Mouse (Mus musculus) heart, embryonic 13.5 days (tissue): ENCODE data around the gene St3gal3. TPM values are rescaled to one million over a fixed set of nuclear protein-coding genes. Genes with fewer than 3 reads are reported as not detected.
A peak's percentile ranks its signal among the peaks of the same experiment; 100 is the strongest.

ENCODE experiments used
- ATAC-seq: fragments of 200-750 bp; cut with Nextera tagmentation; 2 replicates; pipeline ENCODE4 v1.8.0; 2017; ENCODE audit warnings: moderate TSS enrichment; ENCODE audit not compliant: insufficient number of reproducible peaks, low FRiP score, low TSS enrichment; ENCODE audit errors: extremely low read depth
- H3K27ac ChIP-seq: fragments of 300-500 bp; sonication (generic); replicated peaks from 2 replicates; pipeline ENCODE4 v1.5.1; 2015; ENCODE audit warnings: moderate library complexity, mild to moderate bottlenecking, inconsistent platforms
- H3K27me3 ChIP-seq: fragments of 300-500 bp; sonication (generic); replicated peaks from 2 replicates; pipeline ENCODE4 v1.6.1; 2015; ENCODE audit warnings: mild to moderate bottlenecking, inconsistent platforms
- H3K36me3 ChIP-seq: fragments of 300-500 bp; sonication (generic); 2 replicates; pipeline ENCODE4 v1.6.1; 2015; ENCODE audit warnings: mild to moderate bottlenecking, inconsistent platforms
- H3K4me1 ChIP-seq: fragments of 300-500 bp; sonication (generic); 2 replicates; pipeline ENCODE4 v1.6.1; 2015; ENCODE audit warnings: inconsistent platforms
- H3K4me2 ChIP-seq: fragments of 300-500 bp; sonication (generic); 2 replicates; pipeline ENCODE4 v1.6.1; 2015; ENCODE audit warnings: inconsistent platforms, mild to moderate bottlenecking, moderate library complexity
- H3K4me3 ChIP-seq: fragments of 300-500 bp; sonication (generic); 2 replicates; pipeline ENCODE4 v1.5.1; 2015; ENCODE audit warnings: moderate library complexity, mild to moderate bottlenecking, inconsistent platforms
- H3K9ac ChIP-seq: fragments of 300-500 bp; sonication (generic); 2 replicates; pipeline ENCODE4 v1.6.1; 2015; ENCODE audit warnings: inconsistent platforms, mild to moderate bottlenecking, moderate library complexity
- H3K9me3 ChIP-seq: fragments of 300-500 bp; sonication (generic); 2 replicates; pipeline ENCODE4 v1.6.1; 2016; ENCODE audit warnings: inconsistent platforms
- WGBS: fragments of 180-500 bp; shearing (Covaris S2); methylation state at CpG from one replicate; pipeline ENCODE4 v1.1.7; 2015; ENCODE audit warnings: mixed read lengths; 5-methylcytosine and 5-hydroxymethylcytosine counted together
- polyA plus RNA-seq: library from polyadenylated mRNA; unstranded; fragments of >200 nt; fragmentation: Nextera tagmentation; extraction: Ambion mirVana; gene quantifications from 2 replicates; pipeline ENCODE4 v1.2.1, GENCODE M21; 2015

The St3gal3 gene
- 7.0 and 8.0 TPM in 2 replicates for polyA plus RNA-seq

DNA sequence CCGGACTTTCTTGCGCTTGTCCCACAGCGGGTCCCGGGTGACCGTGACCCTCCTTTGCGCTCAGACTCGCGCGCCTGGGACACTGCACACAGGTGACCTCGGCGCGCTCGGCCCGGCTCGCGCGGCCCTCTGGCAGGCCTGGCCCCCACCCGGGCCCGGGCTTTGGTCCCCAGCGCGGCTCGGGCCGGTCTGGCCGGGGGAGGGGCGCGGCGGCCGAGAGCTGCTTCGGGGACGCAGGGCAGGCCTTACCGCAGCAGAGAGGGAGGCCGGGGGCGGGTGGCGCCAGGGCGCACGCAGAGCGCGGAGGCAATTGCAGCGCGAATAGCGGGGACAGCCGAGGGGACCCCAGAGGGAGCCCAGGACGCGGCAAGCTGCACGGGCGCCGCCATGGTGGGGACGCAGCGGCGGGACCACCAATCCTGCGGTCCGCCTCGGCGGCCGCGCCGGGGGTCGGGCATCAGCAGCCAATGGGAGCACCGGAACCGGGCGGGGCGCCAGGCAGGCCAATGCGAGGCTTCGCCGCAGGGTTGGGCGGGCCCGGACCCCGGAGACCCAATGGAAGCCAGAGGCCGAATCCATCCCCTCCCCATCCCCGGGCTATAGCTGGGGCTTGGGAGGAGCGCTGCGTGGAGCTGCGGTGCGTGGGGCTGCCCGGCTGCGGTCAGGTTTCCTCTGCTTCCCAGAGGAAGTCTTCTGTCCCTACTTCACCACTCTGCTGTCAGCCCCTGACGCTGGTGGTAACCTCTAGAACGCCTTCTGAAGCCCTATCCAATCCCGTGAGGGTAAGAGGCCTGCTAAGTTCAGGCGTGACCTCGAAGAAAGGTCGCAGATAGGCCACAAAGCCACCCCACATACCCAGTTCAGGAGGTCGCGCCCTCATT is at the start of gene St3gal3:
Gene St3gal3 (minus strand): TSS at position 430 of the 881 bp plus-strand sequence.
- peak within 1 kb of the TSS; percentile 82 for H3K4me2 ChIP-seq
- peak within 1 kb of the TSS; percentile 97 for H3K4me3 ChIP-seq
- H3K9me3 ChIP-seq, result no peaks in the 10 kb centered on the region
- H3K9ac ChIP-seq, result peak within 1 kb of the TSS; percentile 94
- peaks cover 37% of the 10 kb centered on the region for H3K36me3 ChIP-seq
- peaks cover 20% of the 10 kb centered on the region for H3K4me1 ChIP-seq
- peak within 1 kb of the TSS; percentile 80 for H3K27ac ChIP-seq
- H3K27me3 ChIP-seq, result no peaks in the 10 kb centered on the region
- peak; percentile 93 for ATAC-seq
- under 1% methylated on average over 70 of the region's 84 CpGs for WGBS

DNA sequence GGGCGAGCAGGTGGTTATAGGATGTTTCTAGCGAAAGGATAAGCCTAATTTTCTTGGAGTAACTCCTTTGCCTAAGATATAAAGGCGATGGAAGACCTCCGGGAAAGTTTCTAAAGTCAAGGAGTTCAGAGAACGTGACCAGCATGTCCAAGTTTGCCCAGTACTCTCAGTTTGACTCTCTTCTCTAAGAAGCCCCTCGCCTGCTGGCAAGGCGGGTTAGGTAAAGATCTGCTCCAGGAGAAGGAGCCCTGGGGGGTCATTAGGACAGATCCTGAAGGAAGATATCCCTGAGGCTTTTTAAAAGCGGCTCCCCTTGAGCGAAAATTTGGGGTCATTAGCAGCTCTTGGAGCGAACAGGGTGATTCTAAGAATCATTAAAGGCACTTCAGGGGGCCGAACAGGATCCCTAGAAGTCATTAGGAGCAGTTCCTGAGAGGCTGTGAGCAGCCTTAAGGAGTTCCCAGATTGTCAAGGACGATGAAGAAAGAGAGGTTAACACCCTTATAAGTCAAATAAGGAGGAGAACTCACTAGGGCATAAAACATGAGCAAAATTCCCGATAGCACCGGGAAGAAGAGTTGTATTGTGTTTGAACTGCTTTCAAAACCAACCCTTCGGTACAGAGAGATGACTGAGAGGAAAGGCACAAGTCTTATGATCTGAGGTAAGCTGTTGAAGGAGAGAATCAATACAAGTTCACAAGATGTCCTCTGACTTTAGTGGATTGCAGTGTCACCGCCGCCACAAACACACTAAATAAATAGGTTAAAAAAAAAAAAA is 45.8 kb upstream of the St3gal3 start:
- H3K9ac ChIP-seq, result peak overlapping the region; percentile 84
- H3K36me3 ChIP-seq, result peaks cover 20% of the 10 kb centered on the region
- peaks cover 18% of the 10 kb centered on the region for H3K4me1 ChIP-seq
- whole genome bisulfite sequencing, result 14% methylated on average over 17 of the region's 17 CpGs
- ATAC-seq, result no peak
- no peaks in the 10 kb centered on the region for H3K27me3 ChIP-seq
- peak overlapping the region; percentile 77 for H3K4me3 ChIP-seq
- peak overlapping the region; percentile 96 for H3K27ac ChIP-seq
- peak overlapping the region; percentile 86 for H3K4me2 ChIP-seq
- H3K9me3 ChIP-seq, result no peaks in the 10 kb centered on the region

GRCm38 (mm10) chr4:118179467-118180300 is 45.0 kb upstream of the St3gal3 start, which contains the start of gene Kdm4a:
Gene Kdm4a, minus strand, starts transcription at chr4:118180043.
- H3K4me2 ChIP-seq, result peak within 1 kb of the TSS; percentile 86
- under 1% methylated on average over 38 of the region's 38 CpGs for WGBS
- peaks cover 28% of the 10 kb centered on the region for H3K36me3 ChIP-seq
- H3K27ac ChIP-seq, result peak within 1 kb of the TSS; percentile 96
- no peaks in the 10 kb centered on the region for H3K9me3 ChIP-seq
- H3K9ac ChIP-seq, result peak within 1 kb of the TSS; percentile 90
- no peaks in the 10 kb centered on the region for H3K27me3 ChIP-seq
- peak within 1 kb of the TSS; percentile 77 for H3K4me3 ChIP-seq
- peaks cover 18% of the 10 kb centered on the region for H3K4me1 ChIP-seq
- peak; percentile 98 for ATAC-seq

GRCm38 (mm10) chr4:118178952-118179466 is 44.3 kb upstream of the St3gal3 start:
- peak overlapping the region; percentile 77 for H3K4me3 ChIP-seq
- H3K4me2 ChIP-seq, result peak overlapping the region; percentile 86
- no peaks in the 10 kb centered on the region for H3K9me3 ChIP-seq
- 2% methylated on average over 12 of the region's 12 CpGs for WGBS
- H3K36me3 ChIP-seq, result peaks cover 35% of the 10 kb centered on the region
- H3K27ac ChIP-seq, result peak overlapping the region; percentile 96
- no peaks in the 10 kb centered on the region for H3K27me3 ChIP-seq
- no peak for ATAC-seq
- peaks cover 18% of the 10 kb centered on the region for H3K4me1 ChIP-seq
- H3K9ac ChIP-seq, result peak overlapping the region; percentile 90

GRCm38 (mm10) chr4:118172461-118172860 is 37.7 kb upstream of the St3gal3 start:
- Histone ChIP-seq H3K9ac (no peak overlapping the region), H3K4me3 (no peak overlapping the region), H3K4me1 (no peaks in the 10 kb centered on the region), H3K36me3 (peaks cover 100% of the 10 kb centered on the region), H3K27ac (no peak overlapping the region), H3K27me3 (no peaks in the 10 kb centered on the region), H3K9me3 (no peaks in the 10 kb centered on the region), H3K4me2 (no peak overlapping the region)
- 89% methylated on average over 12 of the region's 12 CpGs for WGBS
- no peak for ATAC-seq

DNA sequence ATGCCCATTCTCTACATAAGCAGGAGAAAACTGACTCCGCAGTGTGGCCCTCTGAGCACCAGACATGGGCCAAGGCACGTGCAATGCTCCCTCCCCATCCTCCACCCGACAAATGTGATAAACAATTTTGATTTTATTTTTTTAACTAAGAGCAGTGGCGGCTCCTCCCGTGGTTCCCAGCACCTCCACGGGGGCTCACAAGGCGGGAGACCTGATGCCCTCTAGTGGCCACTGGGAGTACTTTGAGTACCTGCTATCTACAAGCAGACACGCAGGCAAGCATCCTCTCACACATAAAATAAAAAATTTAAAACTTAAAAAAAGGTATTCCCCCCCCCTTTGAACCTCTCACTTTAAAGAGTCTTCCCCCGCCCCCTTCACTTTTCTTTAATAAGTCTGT is 36.3 kb upstream of the St3gal3 start:
- H3K4me2 ChIP-seq, result no peak overlapping the region
- H3K4me3 ChIP-seq, result no peak overlapping the region
- no peak overlapping the region for H3K9ac ChIP-seq
- H3K36me3 ChIP-seq, result peaks cover 100% of the 10 kb centered on the region
- no peaks in the 10 kb centered on the region for H3K9me3 ChIP-seq
- H3K4me1 ChIP-seq, result no peaks in the 10 kb centered on the region
- WGBS, result 75% methylated on average over 9 of the region's 9 CpGs
- no peak overlapping the region for H3K27ac ChIP-seq
- no peaks in the 10 kb centered on the region for H3K27me3 ChIP-seq
- ATAC-seq, result no peak

GRCm38 (mm10) chr4:118162123-118162522 is 27.4 kb upstream of the St3gal3 start:
- no peak overlapping the region for H3K27ac ChIP-seq
- WGBS, result 95% methylated on average over 12 of the region's 12 CpGs
- H3K4me3 ChIP-seq, result no peak overlapping the region
- no peaks in the 10 kb centered on the region for H3K4me1 ChIP-seq
- no peaks in the 10 kb centered on the region; the same call in 1 of the 2 replicates for H3K9me3 ChIP-seq
- H3K36me3 ChIP-seq, result peaks cover 97% of the 10 kb centered on the region
- ATAC-seq, result no peak
- H3K27me3 ChIP-seq, result no peaks in the 10 kb centered on the region
- no peak overlapping the region for H3K4me2 ChIP-seq
- H3K9ac ChIP-seq, result no peak overlapping the region

DNA sequence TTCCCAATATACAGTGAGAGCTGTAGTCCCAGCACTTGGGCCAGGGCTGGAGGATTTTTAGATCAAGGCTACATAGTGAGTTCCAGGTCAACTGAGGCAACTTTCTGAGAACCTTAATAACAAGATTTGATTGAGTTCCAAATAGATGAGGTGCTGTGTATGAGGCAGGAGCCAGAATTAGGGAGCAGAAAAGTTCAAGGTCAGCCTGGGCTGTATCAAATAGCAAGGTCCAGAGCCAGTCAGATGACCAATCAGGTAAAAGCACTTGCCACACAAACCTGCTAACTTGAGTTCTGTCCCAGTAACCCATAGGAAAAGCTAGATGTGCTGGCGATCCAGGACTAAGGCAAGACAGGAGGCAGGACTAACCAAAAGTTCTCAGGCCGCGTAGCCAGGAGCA is 23.0 kb upstream of the St3gal3 start:
- 96% methylated on average over 3 of the region's 3 CpGs for WGBS
- H3K4me2 ChIP-seq, result no peak overlapping the region
- H3K9me3 ChIP-seq, result no peaks in the 10 kb centered on the region; the same call in 1 of the 2 replicates
- peaks cover 99% of the 10 kb centered on the region for H3K36me3 ChIP-seq
- no peaks in the 10 kb centered on the region for H3K4me1 ChIP-seq
- H3K27me3 ChIP-seq, result no peaks in the 10 kb centered on the region
- no peak overlapping the region for H3K9ac ChIP-seq
- no peak for ATAC-seq
- H3K27ac ChIP-seq, result no peak overlapping the region
- no peak overlapping the region for H3K4me3 ChIP-seq

- no peak for ATAC-seq
- H3K4me3 ChIP-seq, result no peak overlapping the region
- H3K9ac ChIP-seq, result no peak overlapping the region
- no peaks in the 10 kb centered on the region; the same call in 1 of the 2 replicates for H3K9me3 ChIP-seq
- H3K27ac ChIP-seq, result no peak overlapping the region
- no peak overlapping the region for H3K4me2 ChIP-seq
- WGBS, result 87% methylated on average over 15 of the region's 15 CpGs
- no peaks in the 10 kb centered on the region for H3K4me1 ChIP-seq
- H3K27me3 ChIP-seq, result no peaks in the 10 kb centered on the region
- peaks cover 99% of the 10 kb centered on the region for H3K36me3 ChIP-seq
Measured at GRCm38 (mm10) chr4:118156559-118156958, 21.8 kb upstream of the St3gal3 start.

DNA sequence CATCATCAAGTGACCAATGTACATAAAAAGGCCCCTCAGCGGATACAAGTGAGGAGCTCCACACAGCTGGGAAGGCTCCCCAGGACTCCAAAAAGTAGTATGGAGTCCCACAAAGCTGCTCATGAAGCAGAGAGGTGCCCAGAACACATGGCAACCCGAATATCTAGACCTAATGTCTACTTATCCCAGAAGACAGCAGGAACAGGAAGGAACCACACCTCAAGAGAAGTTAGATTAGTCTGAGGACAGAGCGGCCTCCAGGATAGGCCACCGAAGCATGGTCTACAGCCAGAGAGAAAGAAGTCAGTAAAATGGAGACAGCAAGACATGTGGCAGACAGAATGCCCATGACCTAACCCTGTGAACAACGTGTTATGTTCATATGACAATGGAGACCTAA is 20.2 kb upstream of the St3gal3 start:
- Histone ChIP-seq H3K36me3 (peaks cover 99% of the 10 kb centered on the region), H3K9ac (no peak overlapping the region), H3K4me1 (peaks cover 9% of the 10 kb centered on the region), H3K9me3 (no peaks in the 10 kb centered on the region; the same call in 1 of the 2 replicates), H3K27ac (no peak overlapping the region), H3K27me3 (no peaks in the 10 kb centered on the region), H3K4me3 (no peak overlapping the region), H3K4me2 (no peak overlapping the region)
- no peak for ATAC-seq
- WGBS, result 85% methylated on average over 5 of the region's 5 CpGs
